Mouse (Mus musculus) CD8-positive naive resting alpha-beta T cell, adult 57 days (primary cell): ENCODE data around the gene Igfbp4. TPM values are rescaled to one million over a fixed set of nuclear protein-coding genes. Genes with fewer than 3 reads are reported as not detected.

Experiments
- total RNA-seq: library from RNA; stranded (reverse); gene quantifications from one replicate; pipeline ENCODE4 v1.2.4, GENCODE M21; 2023

Igfbp4 gene
- 155 TPM for total RNA-seq

GRCm38 (mm10) chr11:99041051-99041729 is at the start of gene Igfbp4:
Igfbp4 (plus strand) TSS chr11:99041244.

GRCm38 (mm10) chr11:99023500-99024467 is 17.3 kb upstream of the Igfbp4 start, which contains the start of gene Top2a:
Top2a (minus strand) TSS chr11:99024189.

GRCm38 (mm10) chr11:99089077-99089601 is 48.1 kb downstream of the Igfbp4 start, which contains the start of gene Tns4:
Tns4 (minus strand) TSS chr11:99089306.

Other genes with a start within 250 kb of the Igfbp4 start
- gene Msl1, start 245.7 kb upstream of the Igfbp4 start, total RNA-seq: 99.1 TPM
- gene Casc3, start 236.3 kb upstream of the Igfbp4 start, total RNA-seq: 96.9 TPM
- 0.77 TPM for gene Rapgefl1, start 204.5 kb upstream of the Igfbp4 start, total RNA-seq
- gene Wipf2, start 177.6 kb upstream of the Igfbp4 start, total RNA-seq: 45.4 TPM
- gene Cdc6, start 133.4 kb upstream of the Igfbp4 start, total RNA-seq: 1.2 TPM
- gene Rara, start 113.4 kb upstream of the Igfbp4 start, total RNA-seq: 96.5 TPM
- not detected for gene Gjd3, start 58.2 kb upstream of the Igfbp4 start, total RNA-seq
- gene Top2a, start 17.1 kb upstream of the Igfbp4 start, total RNA-seq: 7.3 TPM
- not detected for gene Tns4, start 48.1 kb downstream of the Igfbp4 start, total RNA-seq
- gene Ccr7, start 113.8 kb downstream of the Igfbp4 start, total RNA-seq: 1,542 TPM
- 128 TPM for gene Smarce1, start 189.8 kb downstream of the Igfbp4 start, total RNA-seq
- not detected for gene Krt222, start 202.8 kb downstream of the Igfbp4 start, total RNA-seq
- gene Krt24, start 244.0 kb downstream of the Igfbp4 start, total RNA-seq: not detected